Mouse (Mus musculus): ENCODE measurements around the gene Hist1h2bf. TPM values are rescaled to one million over a fixed set of nuclear protein-coding genes. Genes with fewer than 3 reads are reported as not detected.

Hist1h2bf gene
- 0.73 TPM in 1 of 2 replicates, not detected in the other for polyA plus RNA-seq (2021; fragmentation: Nextera tagmentation)
- long read RNA-seq, experiment 1, result 0 reads
- long read RNA-seq, experiment 2, result 0 reads

GRCm38 (mm10) chr13:23573898-23574524, at the start of gene Hist1h2bf, which contains the start of gene Hist1h2ad:
Hist1h2bf (minus strand) TSS chr13:23574196.
Hist1h2ad (plus strand) TSS chr13:23574381.

GRCm38 (mm10) chr13:23622175-23622671, 48.2 kb upstream of the Hist1h2bf start, which contains the start of gene Hist1h1e:
Hist1h1e (minus strand) TSS chr13:23622558.

DNA sequence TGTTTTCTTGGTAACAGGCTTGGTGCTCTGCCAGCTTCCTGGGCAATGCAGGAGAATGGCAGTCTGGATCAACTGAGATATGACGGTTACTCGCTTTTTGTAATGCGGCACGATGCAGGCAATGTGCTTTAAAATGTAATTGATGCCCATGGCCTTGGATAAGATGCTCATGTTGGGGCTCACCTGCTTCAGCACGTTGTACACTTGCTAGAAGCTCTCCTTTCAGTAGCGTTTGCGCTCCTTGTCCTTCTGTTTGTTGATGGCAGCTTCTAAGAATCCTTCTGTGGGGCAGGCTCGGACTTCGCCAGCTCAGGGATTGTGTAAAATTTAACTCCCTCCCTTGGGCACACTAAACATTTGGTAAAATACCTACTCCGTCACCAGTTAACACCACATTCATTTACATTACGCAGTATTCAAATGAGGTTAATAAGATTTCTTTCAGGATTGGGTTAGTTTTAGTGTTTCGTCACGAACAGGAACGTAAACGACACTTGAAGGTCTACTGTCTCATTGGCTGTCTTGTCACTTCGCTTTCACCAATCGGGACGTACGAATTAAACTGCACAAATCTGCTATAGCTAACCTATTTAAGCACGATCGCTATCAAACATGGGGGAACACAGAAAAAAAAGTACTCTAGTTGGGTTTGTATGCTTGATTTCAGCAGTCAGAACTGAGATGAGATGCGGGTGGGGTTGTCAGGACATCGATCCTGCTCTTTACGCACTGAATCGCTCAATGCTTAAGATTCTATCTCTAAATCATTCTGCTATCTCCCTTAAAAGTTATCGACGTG, 46.9 kb upstream of the Hist1h2bf start, which contains the start of gene Hist1h2be:
Hist1h2be (minus strand) TSS at position 392 of the 799 bp plus-strand sequence.

DNA sequence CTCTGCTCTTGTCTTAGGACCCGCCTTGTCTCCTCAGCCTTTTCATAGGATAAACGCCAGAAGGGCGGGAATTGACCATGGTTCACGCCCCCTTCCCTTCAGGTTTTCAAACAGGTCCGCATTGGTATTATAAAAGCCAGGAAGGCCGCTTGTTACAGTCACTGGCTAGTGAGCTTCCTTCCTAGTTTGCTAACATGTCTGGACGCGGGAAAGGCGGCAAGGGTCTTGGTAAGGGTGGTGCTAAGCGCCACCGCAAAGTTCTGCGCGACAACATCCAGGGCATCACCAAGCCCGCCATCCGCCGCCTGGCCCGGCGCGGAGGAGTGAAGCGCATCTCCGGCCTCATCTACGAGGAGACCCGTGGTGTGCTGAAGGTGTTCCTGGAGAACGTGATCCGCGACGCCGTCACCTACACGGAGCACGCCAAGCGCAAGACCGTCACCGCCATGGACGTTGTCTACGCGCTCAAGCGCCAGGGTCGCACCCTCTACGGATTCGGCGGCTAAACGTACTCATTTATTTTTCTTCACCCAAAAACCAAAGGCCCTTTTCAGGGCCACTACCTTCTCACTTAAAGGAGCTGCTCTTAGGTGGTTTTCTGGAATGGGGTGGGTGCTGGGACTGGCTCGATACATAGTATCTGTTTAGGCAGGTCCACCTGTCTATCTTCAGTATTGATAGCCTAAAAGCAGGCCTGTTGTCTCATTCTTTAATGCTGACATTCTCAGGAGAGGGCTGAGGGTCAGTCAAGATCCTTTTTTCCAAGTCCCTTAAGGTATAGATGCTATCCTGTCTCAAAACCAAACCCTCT, 7.6 kb upstream of the Hist1h2bf start, which contains the start of gene Hist1h4d:
Hist1h4d (plus strand) TSS at position 191 of the 811 bp plus-strand sequence.

DNA sequence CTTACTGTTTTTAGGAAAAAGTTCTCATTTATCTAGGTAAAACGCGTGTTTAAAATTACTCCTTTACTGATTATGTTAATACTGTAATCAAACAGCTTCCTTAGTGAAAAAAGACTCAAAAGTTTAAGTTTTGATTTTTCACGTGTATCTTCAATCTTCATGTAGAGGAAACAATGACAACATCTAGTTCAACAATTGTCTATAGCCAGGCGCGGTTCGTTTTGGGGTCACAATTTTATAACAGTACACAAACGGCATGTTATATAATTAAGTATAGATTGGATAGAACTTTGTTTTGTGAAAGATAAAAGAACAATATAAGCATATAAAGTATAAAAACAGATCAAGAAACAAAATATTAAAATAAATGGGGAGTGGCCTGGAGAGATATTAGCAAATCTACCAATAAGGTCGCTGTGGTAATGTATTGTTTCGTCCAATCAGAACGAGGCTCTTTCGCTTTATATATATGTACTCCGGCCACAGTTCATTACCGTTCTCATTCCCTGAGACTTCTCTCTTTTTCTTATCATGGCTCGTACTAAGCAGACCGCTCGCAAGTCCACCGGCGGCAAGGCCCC, 1.4 kb upstream of the Hist1h2bf start, which contains the start of gene Hist1h3d:
Hist1h3d (plus strand) TSS at position 493 of the 581 bp plus-strand sequence.

DNA sequence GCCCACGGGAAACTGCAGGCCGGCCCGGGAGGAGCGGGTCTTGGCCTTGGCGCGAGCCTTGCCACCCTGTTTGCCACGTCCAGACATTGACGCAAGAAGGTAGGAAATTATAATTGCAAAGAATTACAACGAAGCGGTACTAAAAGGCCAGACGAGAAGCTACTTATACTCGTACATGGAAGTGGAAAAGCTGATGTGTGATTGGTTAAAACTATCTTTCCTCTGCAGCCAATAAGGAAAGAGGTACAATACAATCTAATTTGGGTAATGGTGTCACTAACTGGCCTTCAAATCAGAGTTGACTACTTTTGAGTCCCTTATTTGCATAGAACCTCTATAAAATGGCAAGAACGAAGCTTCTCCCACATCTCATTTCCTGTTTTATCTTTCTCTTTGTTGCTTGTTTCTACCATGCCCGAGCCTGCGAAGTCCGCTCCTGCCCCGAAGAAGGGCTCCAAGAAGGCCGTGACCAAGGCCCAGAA, 2.9 kb downstream of the Hist1h2bf start, which contains the start of the genes Hist1h2ae and Hist1h2bg:
Hist1h2ae (minus strand) TSS at position 199 of the 482 bp plus-strand sequence.
Hist1h2bg (plus strand) TSS at position 375 of the 482 bp plus-strand sequence.

DNA sequence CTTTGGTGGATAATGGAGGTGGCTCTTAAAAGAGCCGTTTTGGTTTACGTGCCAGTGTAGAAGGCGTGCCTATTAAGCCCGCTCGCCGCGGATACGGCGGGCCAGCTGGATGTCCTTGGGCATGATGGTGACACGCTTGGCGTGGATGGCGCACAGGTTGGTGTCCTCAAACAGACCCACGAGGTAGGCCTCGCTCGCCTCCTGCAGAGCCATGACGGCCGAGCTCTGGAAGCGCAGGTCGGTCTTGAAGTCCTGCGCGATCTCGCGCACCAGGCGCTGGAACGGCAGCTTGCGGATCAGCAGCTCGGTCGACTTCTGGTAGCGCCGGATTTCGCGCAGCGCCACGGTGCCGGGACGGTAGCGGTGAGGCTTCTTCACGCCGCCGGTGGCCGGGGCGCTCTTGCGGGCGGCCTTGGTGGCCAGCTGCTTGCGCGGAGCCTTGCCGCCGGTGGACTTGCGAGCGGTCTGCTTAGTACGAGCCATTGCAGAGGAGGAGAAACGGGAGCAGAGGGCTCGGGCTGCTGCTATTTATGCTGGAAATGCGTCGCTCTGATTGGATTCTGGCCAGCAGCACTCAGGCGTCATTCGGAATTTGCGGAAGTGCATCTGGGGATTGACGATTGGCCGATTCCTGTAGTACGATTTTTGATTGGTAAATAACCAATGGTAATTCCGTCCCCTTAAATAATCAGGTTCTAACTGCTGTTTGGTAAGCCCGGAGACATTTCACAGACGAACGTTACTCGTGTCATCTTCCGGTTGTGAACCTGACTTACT, 11.9 kb downstream of the Hist1h2bf start, which contains the start of gene Hist1h3e:
Hist1h3e (minus strand) TSS at position 487 of the 777 bp plus-strand sequence.

GRCm38 (mm10) chr13:23552962-23553361, 21.0 kb downstream of the Hist1h2bf start, which contains the start of gene Hist1h1d:
Hist1h1d (plus strand) TSS chr13:23553262.

DNA sequence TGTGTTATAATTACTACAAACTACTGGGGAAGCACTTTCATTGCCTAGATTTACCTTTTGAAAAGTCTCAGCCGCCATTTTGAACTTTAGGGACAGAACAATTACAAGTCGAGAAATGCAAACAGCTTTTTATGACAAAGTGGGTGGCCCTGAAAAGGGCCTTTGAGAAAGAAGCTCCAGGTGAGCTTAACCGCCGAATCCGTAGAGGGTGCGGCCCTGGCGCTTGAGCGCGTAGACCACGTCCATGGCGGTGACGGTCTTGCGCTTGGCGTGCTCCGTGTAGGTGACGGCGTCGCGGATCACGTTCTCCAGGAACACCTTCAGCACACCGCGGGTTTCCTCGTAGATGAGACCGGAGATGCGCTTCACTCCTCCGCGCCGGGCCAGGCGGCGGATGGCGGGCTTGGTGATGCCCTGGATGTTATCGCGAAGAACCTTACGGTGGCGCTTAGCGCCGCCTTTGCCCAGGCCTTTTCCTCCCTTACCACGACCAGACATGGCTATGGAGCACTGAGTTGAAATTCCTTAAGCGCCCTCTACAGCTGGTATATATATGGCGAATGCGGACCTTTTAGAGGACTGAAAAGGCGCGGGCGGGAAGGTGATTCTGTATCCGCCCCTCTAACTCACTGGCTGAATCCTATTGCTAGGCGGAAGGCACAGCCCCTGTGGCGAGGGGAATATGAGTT, 22.7 kb downstream of the Hist1h2bf start, which contains the start of gene Hist1h4f:
Hist1h4f (minus strand) TSS at position 503 of the 689 bp plus-strand sequence.

GRCm38 (mm10) chr13:23543965-23544786, 29.8 kb downstream of the Hist1h2bf start, which contains the start of gene Hist1h3f:
Hist1h3f (plus strand) TSS chr13:23544052.

DNA sequence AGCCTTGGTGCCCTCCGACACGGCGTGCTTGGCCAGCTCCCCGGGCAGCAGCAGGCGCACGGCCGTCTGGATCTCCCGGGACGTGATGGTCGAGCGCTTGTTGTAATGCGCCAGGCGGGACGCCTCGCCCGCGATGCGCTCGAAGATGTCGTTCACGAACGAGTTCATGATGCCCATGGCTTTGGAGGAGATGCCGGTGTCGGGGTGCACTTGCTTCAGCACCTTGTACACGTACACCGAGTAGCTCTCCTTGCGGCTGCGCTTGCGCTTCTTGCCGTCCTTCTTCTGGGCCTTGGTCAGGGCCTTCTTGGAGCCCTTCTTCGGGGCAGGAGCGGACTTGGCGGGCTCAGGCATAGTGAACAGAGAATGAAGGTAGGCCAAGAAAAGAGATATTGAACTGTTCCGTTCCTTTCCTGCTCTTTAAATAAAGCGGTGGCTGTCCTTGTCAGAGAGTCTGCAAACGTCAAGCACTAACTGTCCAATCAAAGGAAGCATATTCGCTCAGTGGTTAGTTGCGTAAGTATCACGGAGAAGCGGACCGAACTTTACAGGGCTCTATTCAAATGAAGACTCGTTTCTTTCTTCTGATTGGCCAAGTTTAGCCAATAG, 30.9 kb downstream of the Hist1h2bf start, which contains the start of gene Hist1h2bh:
Hist1h2bh (minus strand) TSS at position 394 of the 609 bp plus-strand sequence.

DNA sequence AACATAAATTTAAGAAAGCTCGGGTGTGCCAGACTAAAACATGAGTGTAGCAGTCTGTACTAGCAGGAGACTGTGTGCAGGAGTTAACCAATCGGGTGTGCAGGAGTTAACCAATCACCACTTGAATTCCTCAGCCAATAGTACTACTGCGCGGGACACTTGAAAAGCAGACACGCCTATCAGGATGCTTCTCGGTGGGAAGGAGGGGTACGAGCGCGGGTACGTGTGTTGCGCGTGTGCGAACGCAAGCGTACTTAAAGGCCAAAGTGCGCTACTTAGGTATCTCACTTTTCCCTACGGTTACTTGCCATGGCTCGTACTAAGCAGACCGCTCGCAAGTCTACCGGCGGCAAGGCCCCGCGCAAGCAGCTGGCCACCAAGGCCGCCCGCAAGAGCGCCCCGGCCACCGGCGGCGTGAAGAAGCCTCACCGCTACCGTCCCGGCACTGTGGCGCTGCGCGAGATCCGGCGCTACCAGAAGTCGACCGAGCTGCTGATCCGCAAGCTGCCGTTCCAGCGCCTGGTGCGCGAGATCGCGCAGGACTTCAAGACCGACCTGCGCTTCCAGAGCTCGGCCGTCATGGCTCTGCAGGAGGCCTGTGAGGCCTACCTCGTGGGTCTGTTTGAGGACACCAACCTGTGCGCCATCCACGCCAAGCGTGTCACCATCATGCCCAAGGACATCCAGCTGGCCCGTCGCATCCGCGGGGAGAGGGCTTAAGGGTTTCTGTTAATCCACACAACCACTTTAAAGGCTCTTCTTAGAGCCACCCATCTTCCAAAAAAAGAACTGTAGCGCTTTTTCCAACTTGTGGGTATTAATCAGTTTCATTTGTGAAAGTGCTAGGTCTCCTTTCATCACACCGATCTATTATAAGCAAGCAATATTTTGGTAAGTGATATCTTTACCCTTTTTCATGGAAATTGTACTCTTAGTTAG, 38.6 kb downstream of the Hist1h2bf start, which contains the start of gene Hist1h3g:
Hist1h3g (plus strand) TSS at position 286 of the 939 bp plus-strand sequence.

DNA sequence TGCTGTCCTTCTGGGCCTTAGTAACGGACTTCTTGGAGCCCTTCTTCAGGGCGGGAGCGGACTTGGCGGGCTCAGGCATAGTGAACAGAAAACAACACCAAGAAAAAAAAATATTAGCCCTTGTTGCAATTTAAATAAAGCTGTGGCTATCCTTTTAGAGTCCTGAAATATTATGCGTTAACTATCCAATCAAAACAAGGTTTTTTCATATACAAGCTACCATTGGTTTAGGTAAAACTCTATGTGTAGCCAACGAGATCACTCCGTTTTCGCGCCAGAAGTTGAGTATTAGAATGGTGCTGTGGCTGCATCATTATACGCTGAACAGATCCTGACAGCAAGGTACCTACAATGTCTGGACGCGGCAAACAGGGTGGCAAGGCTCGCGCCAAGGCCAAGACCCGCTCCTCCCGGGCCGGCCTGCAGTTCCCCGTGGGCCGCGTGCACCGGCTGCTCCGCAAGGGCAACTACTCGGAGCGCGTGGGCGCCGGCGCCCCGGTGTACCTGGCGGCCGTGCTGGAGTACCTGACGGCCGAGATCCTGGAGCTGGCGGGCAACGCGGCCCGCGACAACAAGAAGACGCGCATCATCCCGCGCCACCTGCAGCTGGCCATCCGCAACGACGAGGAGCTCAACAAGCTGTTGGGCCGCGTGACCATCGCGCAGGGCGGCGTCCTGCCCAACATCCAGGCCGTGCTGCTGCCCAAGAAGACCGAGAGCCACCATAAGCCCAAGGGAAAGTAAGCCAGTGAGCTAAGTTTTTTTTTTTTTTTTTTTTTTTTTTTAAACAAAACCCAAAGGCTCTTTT, 40.2 kb downstream of the Hist1h2bf start, which contains the start of gene Hist1h2af:
Hist1h2af (plus strand) TSS at position 347 of the 808 bp plus-strand sequence.

DNA sequence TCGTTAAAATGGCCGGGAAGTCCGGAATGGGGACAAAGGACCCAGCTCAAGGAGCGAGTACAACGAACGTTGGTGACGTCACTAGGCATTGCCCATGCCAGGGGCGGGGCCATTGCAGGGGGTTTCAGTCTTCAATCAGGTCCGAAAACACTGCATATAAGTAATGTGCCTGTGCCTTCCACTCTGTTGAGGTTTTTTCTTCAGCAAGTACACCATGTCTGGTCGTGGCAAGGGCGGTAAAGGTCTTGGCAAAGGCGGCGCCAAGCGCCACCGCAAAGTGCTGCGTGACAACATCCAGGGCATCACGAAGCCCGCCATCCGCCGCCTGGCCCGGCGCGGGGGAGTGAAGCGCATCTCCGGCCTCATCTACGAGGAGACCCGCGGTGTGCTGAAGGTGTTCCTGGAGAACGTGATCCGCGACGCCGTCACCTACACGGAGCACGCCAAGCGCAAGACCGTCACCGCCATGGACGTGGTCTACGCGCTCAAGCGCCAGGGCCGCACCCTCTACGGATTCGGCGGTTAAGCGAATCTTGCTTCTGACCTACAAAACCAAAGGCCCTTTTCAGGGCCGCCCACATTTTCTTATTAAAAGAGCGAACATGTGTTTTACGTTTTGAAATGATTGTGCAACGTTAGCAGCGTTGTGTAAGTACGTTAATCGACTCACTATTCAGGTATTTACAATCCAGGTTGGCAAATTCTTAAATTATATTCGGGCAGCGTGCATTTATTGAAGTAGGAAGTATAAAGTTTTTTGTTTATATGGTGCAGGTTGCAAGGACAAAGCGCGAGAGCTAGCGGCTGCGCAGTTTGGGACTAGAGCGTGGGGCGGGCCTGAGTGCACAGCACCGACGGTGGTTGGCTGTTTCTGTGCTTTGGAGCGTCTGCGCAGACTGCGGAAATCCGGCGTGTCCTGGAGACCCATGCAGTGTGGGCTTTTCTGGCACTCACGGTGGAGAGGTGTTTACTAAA, 42.8 kb downstream of the Hist1h2bf start, which contains the start of gene Hist1h4h:
Hist1h4h (plus strand) TSS at position 150 of the 975 bp plus-strand sequence.

All from left cerebral cortex, adult 6 months (tissue).